Mouse (Mus musculus) heart, embryonic 14.5 days (tissue): ENCODE data around the gene Gm37419. TPM values are rescaled to one million over a fixed set of nuclear protein-coding genes. Genes with fewer than 3 reads are reported as not detected.

Source experiments
- ATAC-seq: fragments of 200-750 bp; cut with Nextera tagmentation; 2 replicates; pipeline ENCODE4 v1.8.0; 2017; ENCODE audit warnings: low read depth, moderate TSS enrichment; ENCODE audit not compliant: insufficient number of reproducible peaks, insufficient read depth, low FRiP score
- H3K27ac ChIP-seq, 2 experiments: fragments of 200-500 bp in 1 of 2; fragments of 300-500 bp in 1 of 2; sonication (generic) in 1 of 2; replicated peaks in 1 of 2; 2 replicates each; pipeline ENCODE4 v1.5.1; 2012 to 2014; ENCODE audit warnings: low read depth in 2 of 2, low read length in 2 of 2, control low read depth in 1 of 2, mild to moderate bottlenecking in 1 of 2, mixed read lengths in 1 of 2; ENCODE audit not compliant: control insufficient read depth in 1 of 2, insufficient read depth in 1 of 2
- H3K27me3 ChIP-seq: fragments of 300-500 bp; sonication (generic); 2 replicates; pipeline ENCODE4 v1.6.1; 2014; ENCODE audit warnings: mild to moderate bottlenecking, low read length, control low read depth; ENCODE audit not compliant: control insufficient read depth, insufficient read depth
- H3K36me3 ChIP-seq: fragments of 300-500 bp; sonication (generic); 2 replicates; pipeline ENCODE4 v1.6.1; 2014; ENCODE audit warnings: mild to moderate bottlenecking, control low read depth, low read length, mixed read lengths; ENCODE audit not compliant: control insufficient read depth, insufficient read depth
- H3K4me1 ChIP-seq, 2 experiments: fragments of 200-500 bp in 1 of 2; fragments of 300-500 bp in 1 of 2; sonication (generic) in 1 of 2; 2 replicates each; pipeline ENCODE4 v1.6.1; 2012 to 2014; ENCODE audit warnings: low read length in 2 of 2, control low read depth in 1 of 2, mixed read lengths in 1 of 2; ENCODE audit not compliant: control insufficient read depth in 2 of 2, insufficient read depth in 2 of 2
- H3K4me2 ChIP-seq: fragments of 300-500 bp; sonication (generic); 2 replicates; pipeline ENCODE4 v1.6.1; 2014; ENCODE audit warnings: mild to moderate bottlenecking, low read length
- H3K4me3 ChIP-seq, 2 experiments: fragments of 200-500 bp in 1 of 2; fragments of 300-500 bp in 1 of 2; sonication (generic) in 1 of 2; 2 replicates each; pipeline ENCODE4 v1.5.1; 2012 to 2014; ENCODE audit warnings: low read length in 2 of 2, mild to moderate bottlenecking in 2 of 2, control low read depth in 1 of 2, low read depth in 1 of 2, moderate library complexity in 1 of 2; ENCODE audit not compliant: control insufficient read depth in 1 of 2, insufficient read depth in 1 of 2
- H3K9ac ChIP-seq: fragments of 300-500 bp; sonication (generic); 2 replicates; pipeline ENCODE4 v1.6.1; 2014; ENCODE audit warnings: mild to moderate bottlenecking, low read length
- H3K9me3 ChIP-seq: fragments of 300-500 bp; sonication (generic); 2 replicates; pipeline ENCODE4 v1.6.1; 2016; ENCODE audit warnings: low read length, control low read depth; ENCODE audit not compliant: control insufficient read depth
- WGBS: fragments of 180-500 bp; shearing (Covaris S2); extraction: QIAGEN DNeasy Blood & Tissue Kit; methylation state at CpG from one replicate; pipeline ENCODE4 v1.1.7; 2014; 5-methylcytosine and 5-hydroxymethylcytosine counted together
- polyA plus RNA-seq: library from polyadenylated mRNA; unstranded; fragments of >200 nt; fragmentation: Nextera tagmentation; extraction: Ambion mirVana; gene quantifications from 2 replicates; pipeline ENCODE4 v1.2.1, GENCODE M21; 2014

Gene Gm37419
- polyA plus RNA-seq, 1 experiment from 2014 or later: not detected

DNA sequence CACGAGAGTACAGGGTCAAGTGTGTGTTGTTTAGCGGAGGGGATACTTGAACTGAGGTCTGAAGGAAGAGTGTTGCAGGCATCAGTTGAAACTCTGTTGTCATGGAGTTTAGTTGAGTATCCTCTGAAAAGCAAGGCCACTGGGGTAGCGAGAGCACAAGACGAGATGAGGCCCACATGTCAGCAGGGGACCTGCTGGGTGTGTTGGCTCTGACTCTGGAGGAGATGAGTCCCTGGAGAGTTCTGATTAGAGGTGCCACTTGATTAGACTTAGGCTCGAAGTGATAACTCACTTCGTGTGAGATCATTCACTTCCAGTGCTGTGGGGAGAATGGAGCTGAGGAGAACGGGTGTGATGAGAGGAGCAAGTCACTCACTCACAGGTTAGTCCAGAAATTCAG is 37.2 kb downstream of the Gm37419 start:
- WGBS: 30% methylated on average over 7 of the region's 7 CpGs
- Histone ChIP-seq H3K4me2 (no peak overlapping the region), H3K9me3 (no peaks in the 10 kb centered on the region), H3K27me3 (no peaks in the 10 kb centered on the region), H3K9ac (no peak overlapping the region), H3K4me3 (no peak overlapping the region), H3K36me3 (no peaks in the 10 kb centered on the region), H3K27ac (no peak overlapping the region), H3K4me1 (no peaks in the 10 kb centered on the region)
- ATAC-seq: no peak

DNA sequence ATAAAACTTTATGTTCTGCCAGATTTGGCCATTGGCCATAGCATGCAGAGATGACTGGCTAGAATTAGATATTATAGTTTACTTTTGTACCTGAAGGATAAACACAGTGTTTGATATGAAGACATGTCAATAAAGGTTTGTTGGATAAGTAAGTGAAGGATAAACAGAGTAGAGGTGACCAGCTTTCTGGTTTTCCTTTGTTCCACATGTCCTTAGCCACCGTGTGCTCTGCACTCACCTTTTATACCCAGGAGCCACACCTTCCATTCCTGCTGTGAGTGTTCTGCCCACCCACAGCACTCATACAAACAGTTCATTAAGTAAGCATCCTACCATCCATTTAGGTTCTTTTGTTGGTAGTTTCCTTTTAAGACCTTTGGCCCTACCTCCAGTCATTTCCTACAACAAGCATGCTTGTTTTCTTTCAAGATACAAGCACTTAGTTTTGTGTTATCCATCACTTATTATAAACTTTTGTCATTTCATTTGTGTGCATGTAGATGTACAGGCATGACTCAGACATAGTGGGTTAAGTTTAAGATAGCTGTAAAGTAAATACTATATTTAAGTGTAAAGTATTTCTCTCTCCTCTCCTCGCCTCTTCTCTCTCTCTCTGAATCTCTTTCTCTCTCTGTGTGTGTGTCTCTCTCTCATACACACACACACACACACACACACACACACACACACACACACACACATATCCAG is 41.8 kb downstream of the Gm37419 start:
- H3K27me3 ChIP-seq: no peaks in the 10 kb centered on the region
- no peak overlapping the region for H3K4me2 ChIP-seq
- H3K4me3 ChIP-seq: no peak overlapping the region
- no peaks in the 10 kb centered on the region for H3K4me1 ChIP-seq
- H3K27ac ChIP-seq: no peak overlapping the region
- WGBS: 79% methylated on average over 2 of the region's 2 CpGs
- no peaks in the 10 kb centered on the region for H3K36me3 ChIP-seq
- H3K9me3 ChIP-seq: no peaks in the 10 kb centered on the region
- ATAC-seq: no peak
- H3K9ac ChIP-seq: no peak overlapping the region

DNA sequence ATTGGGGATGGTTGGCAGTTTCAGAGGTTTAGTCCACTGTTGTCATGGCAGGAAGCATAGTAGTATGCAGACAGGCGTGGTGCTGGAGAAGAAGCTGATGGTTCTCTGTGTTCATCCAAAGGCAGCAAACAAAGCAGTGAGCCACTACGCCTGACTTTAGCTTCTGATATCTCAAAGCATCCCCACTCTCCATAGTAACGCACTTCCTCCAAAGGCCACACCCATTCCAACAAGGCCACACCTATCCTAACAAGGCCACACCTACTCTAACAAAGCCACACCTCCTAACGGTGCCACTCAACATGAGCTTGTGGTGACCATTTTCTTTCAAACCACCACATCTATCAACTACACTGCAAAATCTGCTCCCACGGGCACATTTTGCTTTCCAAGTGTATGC is 45.0 kb downstream of the Gm37419 start:
- H3K4me1 ChIP-seq: no peaks in the 10 kb centered on the region
- no peak overlapping the region for H3K4me2 ChIP-seq
- ATAC-seq: no peak
- no peaks in the 10 kb centered on the region for H3K27me3 ChIP-seq
- H3K27ac ChIP-seq: no peak overlapping the region
- no peaks in the 10 kb centered on the region for H3K36me3 ChIP-seq
- 90% methylated on average over 5 of the region's 5 CpGs for WGBS
- no peak overlapping the region for H3K4me3 ChIP-seq
- 0 out of 2 replicates have a peak, but pooled peaks cover 4% of the 10 kb centered on the region for H3K9me3 ChIP-seq
- no peak overlapping the region for H3K9ac ChIP-seq

DNA sequence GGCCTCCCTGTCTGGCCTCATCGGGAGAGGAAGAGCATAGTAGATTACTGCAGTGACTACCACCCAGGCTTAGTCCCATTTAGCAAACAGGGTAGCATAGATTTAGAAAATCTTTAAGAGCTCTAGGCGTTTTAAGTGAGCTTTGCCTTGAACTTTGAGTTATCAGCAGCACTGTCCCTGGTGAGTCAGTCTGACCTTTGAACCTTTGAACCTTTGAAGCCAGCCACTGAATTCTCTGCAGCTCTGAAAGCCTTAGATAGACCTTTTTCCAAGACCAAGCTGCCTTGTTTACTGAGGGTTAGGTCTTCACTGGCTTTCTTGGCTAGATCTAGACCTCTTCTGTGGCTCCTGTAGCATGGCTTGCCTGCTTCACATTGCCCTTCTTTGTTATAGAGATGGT is 46.2 kb downstream of the Gm37419 start:
- no peaks in the 10 kb centered on the region for H3K36me3 ChIP-seq
- H3K4me2 ChIP-seq: no peak overlapping the region
- no peaks in the 10 kb centered on the region for H3K27me3 ChIP-seq
- 0 out of 2 replicates have a peak, but pooled peaks cover 4% of the 10 kb centered on the region for H3K9me3 ChIP-seq
- no peak for ATAC-seq
- no peak overlapping the region for H3K27ac ChIP-seq
- H3K9ac ChIP-seq: no peak overlapping the region
- no peak overlapping the region for H3K4me3 ChIP-seq
- WGBS: 35% methylated on average over 2 of the region's 2 CpGs
- no peaks in the 10 kb centered on the region for H3K4me1 ChIP-seq

DNA sequence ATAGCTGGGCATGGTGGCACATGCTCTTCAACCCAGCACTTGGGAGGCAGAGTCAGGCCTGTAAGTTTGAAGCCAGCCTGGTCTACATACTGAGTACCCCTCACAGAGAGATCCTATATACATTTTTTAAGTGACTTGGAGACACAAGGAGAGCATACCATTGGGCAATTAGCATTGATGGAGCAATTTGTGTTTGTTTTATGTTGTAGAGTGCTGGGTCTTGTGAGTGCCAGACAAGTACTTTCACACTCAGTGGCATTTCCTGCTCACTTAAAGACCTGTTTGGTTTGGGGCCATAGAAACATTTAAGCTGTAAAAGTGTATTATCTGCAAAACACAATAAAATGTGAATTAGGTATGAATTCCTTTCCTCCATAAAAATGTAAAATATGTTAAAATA is 47.5 kb downstream of the Gm37419 start:
- ATAC-seq: no peak
- Histone ChIP-seq H3K9me3 (0 out of 2 replicates have a peak, but pooled peaks cover 4% of the 10 kb centered on the region), H3K27ac (no peak overlapping the region), H3K36me3 (no peaks in the 10 kb centered on the region), H3K27me3 (no peaks in the 10 kb centered on the region), H3K4me1 (no peaks in the 10 kb centered on the region), H3K4me3 (no peak overlapping the region), H3K9ac (no peak overlapping the region), H3K4me2 (no peak overlapping the region)

DNA sequence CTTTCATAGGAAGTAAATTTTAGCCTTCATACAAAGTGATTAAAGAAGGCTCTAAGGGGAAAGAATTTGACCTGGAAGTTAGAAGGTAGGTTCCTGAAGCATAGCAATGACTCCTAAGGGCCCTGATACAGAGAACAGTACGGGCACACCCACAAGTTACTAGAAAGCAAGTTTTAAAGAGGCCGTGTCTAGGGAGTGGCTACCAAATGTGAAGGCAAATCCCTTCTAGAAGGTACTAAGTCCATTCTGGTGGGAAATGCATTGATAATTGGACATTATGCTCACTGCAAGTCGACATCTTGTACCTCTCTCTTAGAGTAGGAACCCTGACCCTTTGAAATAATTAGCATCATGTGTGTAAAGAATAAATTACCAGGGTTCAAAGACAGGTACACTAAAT is 48.1 kb downstream of the Gm37419 start:
- ATAC-seq: no peak
- H3K9me3 ChIP-seq: 0 out of 2 replicates have a peak, but pooled peaks cover 4% of the 10 kb centered on the region
- H3K4me3 ChIP-seq: no peak overlapping the region
- no peaks in the 10 kb centered on the region for H3K36me3 ChIP-seq
- no peak overlapping the region for H3K4me2 ChIP-seq
- H3K27me3 ChIP-seq: no peaks in the 10 kb centered on the region
- H3K27ac ChIP-seq: no peak overlapping the region
- 88% methylated on average over 3 of the region's 3 CpGs for WGBS
- H3K9ac ChIP-seq: no peak overlapping the region
- H3K4me1 ChIP-seq: no peaks in the 10 kb centered on the region

Other genes starting within 250 kb of the Gm37419 start
- gene Sst, start 97.5 kb upstream of the Gm37419 start, polyA plus RNA-seq: not detected in 2 replicates
- not detected in 2 replicates for gene Rtp2, start 56.1 kb upstream of the Gm37419 start, polyA plus RNA-seq
- 0.27 and 0.49 TPM in 2 replicates for gene Bcl6, start 370 bp downstream of the Gm37419 start, polyA plus RNA-seq